Mouse (Mus musculus) large intestine, adult 2 months (tissue): ENCODE data around the gene Kmt5b. TPM values are rescaled to one million over a fixed set of nuclear protein-coding genes. Genes with fewer than 3 reads are reported as not detected.

Experiments
- DNase-seq: peaks from one replicate; pipeline ENCODE4 v3.0.0-alpha.2; 2012; ENCODE audit warnings: low read depth, low spot score
- WGBS: fragments of 180-500 bp; shearing (Covaris S2); methylation state at CpG from one replicate; pipeline ENCODE4 v1.1.7; 2018; 5-methylcytosine and 5-hydroxymethylcytosine counted together
- polyA plus RNA-seq: library from polyadenylated mRNA; depleted of rRNA; stranded (reverse); fragments of >200 nt; gene quantifications from 2 replicates; pipeline ENCODE4 v1.2.3, GENCODE M21; 2012; rRNA removed

Gene Kmt5b
- polyA plus RNA-seq, 1 experiment = 9.9 TPM

DNA sequence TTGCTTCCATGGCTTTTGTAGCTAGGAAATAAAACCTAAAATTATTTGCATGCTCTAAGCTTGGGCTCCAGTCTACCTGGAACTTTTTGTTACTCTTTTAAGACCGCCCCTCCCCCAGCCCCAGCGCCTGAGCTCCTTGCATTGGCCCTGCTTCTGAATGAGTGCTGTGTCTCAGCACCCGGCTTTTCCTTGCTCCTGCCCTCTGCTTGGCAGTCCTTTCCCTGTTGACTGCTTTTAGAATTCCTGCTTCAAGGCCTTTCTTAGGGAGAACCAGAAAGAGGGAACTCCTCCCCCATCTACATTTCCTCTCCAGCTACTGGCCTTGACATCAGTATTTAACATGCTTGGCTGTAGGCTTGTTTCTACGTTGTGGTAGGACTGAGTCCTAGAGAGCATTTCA lies 88.4 kb downstream of the Kmt5b start:
- WGBS = 33% methylated on average over 4 of the region's 4 CpGs
- no peak for DNase-seq

DNA sequence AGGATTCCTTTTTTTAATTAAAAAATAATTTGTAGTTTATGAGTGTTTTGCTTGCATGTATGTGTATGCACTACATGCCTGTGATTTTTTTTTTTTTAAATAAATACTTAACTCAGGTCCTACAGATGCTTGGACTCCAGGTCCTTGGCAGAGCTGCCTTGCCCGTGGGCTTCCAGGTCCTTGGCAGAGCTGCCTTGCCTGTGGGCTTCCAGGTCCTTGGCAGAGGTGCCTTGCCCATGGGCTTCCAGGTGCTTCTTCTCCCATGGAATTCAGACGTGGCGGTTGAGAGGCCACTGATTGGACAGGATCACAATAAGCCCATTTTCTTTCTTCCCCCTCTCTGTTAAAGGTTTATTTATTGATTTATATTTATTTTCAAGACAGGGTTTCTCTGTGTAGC lies 90.0 kb downstream of the Kmt5b start:
- no peak for DNase-seq
- WGBS = 67% methylated on average over 3 of the region's 3 CpGs

DNA sequence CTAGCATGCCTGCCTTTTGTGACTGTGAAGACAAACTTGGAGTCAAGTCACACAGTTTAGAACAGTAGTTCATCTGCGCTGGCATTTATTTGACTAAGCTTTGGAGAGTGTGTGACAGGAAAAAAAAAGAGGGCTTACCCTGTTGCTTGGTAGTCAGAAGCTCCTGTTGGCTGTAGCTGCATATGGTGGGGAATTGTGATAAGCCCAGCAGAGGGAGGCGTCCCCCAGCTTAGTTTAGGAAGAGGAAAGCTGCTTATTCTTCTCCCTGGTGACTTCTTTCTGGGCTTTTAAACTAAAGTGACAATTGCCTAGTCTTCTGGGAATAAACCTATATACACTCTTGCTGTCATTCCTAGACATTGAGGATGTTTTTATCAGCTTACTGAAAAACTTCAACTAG lies 95.5 kb downstream of the Kmt5b start:
- no peak for DNase-seq
- 81% methylated on average over 2 of the region's 2 CpGs for WGBS

GRCm38 (mm10) chr19:3864960-3865359 lies 97.7 kb downstream of the Kmt5b start:
- no peak for DNase-seq
- WGBS = 85% methylated on average over 2 of the region's 2 CpGs

Other genes starting within 250 kb of the Kmt5b start
- 41.1 and 63.2 TPM in 2 replicates for gene Ppp6r3, start 191.7 kb upstream of the Kmt5b start, polyA plus RNA-seq
- gene Lrp5, start 80.9 kb upstream of the Kmt5b start, polyA plus RNA-seq = 37.1 and 46.7 TPM in 2 replicates
- gene 1810055G02Rik, start 59.1 kb upstream of the Kmt5b start, polyA plus RNA-seq = 36.3 and 128 TPM in 2 replicates
- 49.1 and 75.4 TPM in 2 replicates for gene Chka, start 84.4 kb downstream of the Kmt5b start, polyA plus RNA-seq
- gene Tcirg1, start 139.7 kb downstream of the Kmt5b start, polyA plus RNA-seq = 164 and 198 TPM in 2 replicates
- 417 TPM in 2 replicates for gene Ndufs8, start 145.4 kb downstream of the Kmt5b start, polyA plus RNA-seq
- 21.4 and 45.1 TPM in 2 replicates for gene Aldh3b1, start 162.4 kb downstream of the Kmt5b start, polyA plus RNA-seq
- 123 and 160 TPM in 2 replicates for gene Unc93b1, start 167.8 kb downstream of the Kmt5b start, polyA plus RNA-seq
- 0.16 and 0.95 TPM in 2 replicates for gene Aldh3b3, start 191.2 kb downstream of the Kmt5b start, polyA plus RNA-seq
- gene Aldh3b2, start 204.9 kb downstream of the Kmt5b start, polyA plus RNA-seq = 1.3 and 2.0 TPM in 2 replicates
- 42.5 and 88.2 TPM in 2 replicates for gene Acy3, start 219.1 kb downstream of the Kmt5b start, polyA plus RNA-seq
- gene Tbx10, start 225.3 kb downstream of the Kmt5b start, polyA plus RNA-seq = not detected in 2 replicates
- 7.7 and 10.5 TPM in 2 replicates for gene Nudt8, start 233.2 kb downstream of the Kmt5b start, polyA plus RNA-seq
- gene Gm49405, start 233.2 kb downstream of the Kmt5b start, polyA plus RNA-seq = 1.0 and 2.2 TPM in 2 replicates
- gene Doc2g, start 235.9 kb downstream of the Kmt5b start, polyA plus RNA-seq = 6.8 and 7.3 TPM in 2 replicates
- gene Ndufv1, start 245.4 kb downstream of the Kmt5b start, polyA plus RNA-seq = 152 and 205 TPM in 2 replicates